Mouse (Mus musculus) stomach, embryonic 14.5 days (tissue): ENCODE results near the gene Cbx4. TPM values are rescaled to one million over a fixed set of nuclear protein-coding genes. Genes with fewer than 3 reads are reported as not detected.

Experiments used
- ATAC-seq: fragments of 200-750 bp; cut with Nextera tagmentation; 2 replicates; pipeline ENCODE4 v1.8.0; 2017; ENCODE audit warnings: low read depth, moderate TSS enrichment; ENCODE audit not compliant: insufficient number of reproducible peaks, insufficient read depth, low FRiP score
- H3K27ac ChIP-seq: fragments of 300-500 bp; sonication (generic); 2 replicates; pipeline ENCODE4 v1.5.1; 2014; ENCODE audit warnings: mild to moderate bottlenecking, low read length, moderate library complexity, mixed read lengths
- H3K27me3 ChIP-seq: fragments of 300-500 bp; sonication (generic); 2 replicates; pipeline ENCODE4 v1.6.1; 2014; ENCODE audit warnings: low read length, control low read depth, mixed read lengths; ENCODE audit not compliant: control insufficient read depth, insufficient read depth
- H3K36me3 ChIP-seq: fragments of 300-500 bp; sonication (generic); 2 replicates; pipeline ENCODE4 v1.6.1; 2014; ENCODE audit warnings: mild to moderate bottlenecking, control low read depth, low read length, moderate library complexity, mixed read lengths; ENCODE audit not compliant: control insufficient read depth, insufficient read depth
- H3K4me1 ChIP-seq: fragments of 300-500 bp; sonication (generic); 2 replicates; pipeline ENCODE4 v1.6.1; 2014; ENCODE audit warnings: low read length, control low read depth, mixed read lengths; ENCODE audit not compliant: control insufficient read depth, insufficient read depth
- H3K4me2 ChIP-seq: fragments of 300-500 bp; sonication (generic); replicated peaks from 2 replicates; pipeline ENCODE4 v1.6.1; 2014; ENCODE audit warnings: low read depth, low read length, control low read depth
- H3K4me3 ChIP-seq: fragments of 300-500 bp; sonication (generic); 2 replicates; pipeline ENCODE4 v1.5.1; 2014; ENCODE audit warnings: low read depth, low read length, control low read depth
- H3K9ac ChIP-seq: fragments of 300-500 bp; sonication (generic); replicated peaks from 2 replicates; pipeline ENCODE4 v1.6.1; 2014; ENCODE audit warnings: low read depth, mild to moderate bottlenecking, control low read depth, low read length, moderate library complexity, mixed read lengths
- H3K9me3 ChIP-seq: fragments of 300-500 bp; sonication (generic); 2 replicates; pipeline ENCODE4 v1.6.1; 2016; ENCODE audit warnings: low read depth, low read length, control low read depth; ENCODE audit not compliant: control insufficient read depth
- WGBS: fragments of 180-500 bp; shearing (Covaris S2); extraction: QIAGEN DNeasy Blood & Tissue Kit; methylation state at CpG from one replicate; pipeline ENCODE4 v1.1.7; 2014; 5-methylcytosine and 5-hydroxymethylcytosine counted together
- polyA plus RNA-seq: library from polyadenylated mRNA; unstranded; fragments of >200 nt; fragmentation: Nextera tagmentation; extraction: Ambion mirVana; gene quantifications from 2 replicates; pipeline ENCODE4 v1.2.1, GENCODE M21; 2014

The Cbx4 gene
- polyA plus RNA-seq, 1 experiment from 2014 or later, result 7.0 TPM

DNA sequence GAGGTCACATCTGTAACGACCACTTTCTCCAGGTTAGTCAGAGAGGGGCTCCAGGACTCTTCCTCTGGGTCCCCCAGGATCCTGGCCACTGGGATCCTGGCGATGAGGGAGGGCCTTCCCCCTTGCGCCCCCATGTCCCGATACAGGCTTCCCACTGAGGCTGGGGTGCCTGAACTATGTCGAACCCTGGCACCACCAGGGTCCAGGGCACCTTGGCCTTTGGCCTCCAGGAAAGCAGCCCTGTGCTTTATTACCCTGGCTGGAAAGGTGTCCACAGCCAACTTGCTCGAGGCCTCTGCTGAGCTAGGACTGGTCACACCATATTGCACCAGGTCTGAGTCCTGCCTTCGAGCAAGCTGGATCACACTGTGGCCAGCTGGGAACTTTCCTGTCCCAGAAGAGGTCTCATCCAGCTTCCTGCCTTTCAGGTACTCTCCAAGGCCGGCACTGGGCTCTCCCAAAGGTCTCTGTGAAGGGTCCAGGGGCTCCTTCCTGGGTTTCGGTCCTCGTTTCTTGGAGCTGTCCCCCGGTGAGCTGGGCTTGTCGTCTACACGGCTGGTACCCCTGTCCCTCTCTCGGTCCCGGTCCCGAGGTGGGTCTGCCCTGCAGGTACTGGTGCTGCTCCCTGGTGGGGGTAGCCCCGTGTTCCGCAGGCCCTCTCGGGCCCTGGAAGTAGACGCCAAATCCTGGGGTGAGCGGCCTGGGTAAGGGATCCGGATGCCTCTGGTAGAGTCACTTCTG is 47.1 kb downstream of the Cbx4 start:
- Histone ChIP-seq H3K4me3 (no peak overlapping the region), H3K27ac (no peak overlapping the region), H3K4me2 (no peak overlapping the region), H3K9me3 (no peaks in the 10 kb centered on the region), H3K27me3 (peaks cover 32% of the 10 kb centered on the region), H3K36me3 (peaks cover 4% of the 10 kb centered on the region; the same call in 1 of the 2 replicates), H3K4me1 (peaks cover 38% of the 10 kb centered on the region), H3K9ac (no peak overlapping the region)
- 58% methylated on average over 22 of the region's 22 CpGs for WGBS
- no peak for ATAC-seq

DNA sequence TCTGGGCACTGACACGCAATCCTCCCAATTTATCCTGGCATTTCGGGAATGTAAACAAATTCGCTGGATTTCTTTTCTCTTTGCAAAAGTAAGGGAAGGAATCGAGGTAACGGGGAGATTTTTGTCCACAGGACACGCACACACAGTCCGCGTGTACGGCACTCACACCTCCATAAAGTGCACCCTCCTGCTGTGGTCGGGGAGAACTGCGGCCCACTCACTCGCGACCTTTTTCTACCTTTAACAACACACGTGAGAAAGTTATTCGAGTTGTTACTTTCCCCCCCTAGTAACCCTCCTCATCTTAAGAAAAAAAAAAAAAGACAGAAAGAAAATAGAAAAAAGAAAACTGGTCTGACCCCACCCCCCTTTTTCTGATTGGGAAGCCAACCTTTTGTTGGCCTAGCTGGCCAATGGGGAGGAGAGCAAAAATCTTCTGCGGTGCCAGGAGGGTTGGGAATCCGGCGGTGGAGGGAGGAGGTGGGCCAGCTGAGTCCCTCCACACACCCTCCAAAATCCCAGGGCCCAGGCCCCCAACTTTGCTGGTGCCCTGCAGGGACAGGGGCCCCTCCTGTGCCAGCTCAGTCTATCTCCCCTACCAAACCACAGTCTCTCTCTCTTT is 48.1 kb downstream of the Cbx4 start:
- peaks cover 25% of the 10 kb centered on the region for H3K27me3 ChIP-seq
- WGBS, result 24% methylated on average over 18 of the region's 18 CpGs
- H3K9me3 ChIP-seq, result no peaks in the 10 kb centered on the region
- H3K36me3 ChIP-seq, result peaks cover 4% of the 10 kb centered on the region; the same call in 1 of the 2 replicates
- H3K4me1 ChIP-seq, result peaks cover 38% of the 10 kb centered on the region
- peak overlapping the region; percentile 42 for H3K4me3 ChIP-seq
- no peak overlapping the region for H3K27ac ChIP-seq
- no peak overlapping the region for H3K9ac ChIP-seq
- H3K4me2 ChIP-seq, result peak overlapping the region; percentile 76
- no peak for ATAC-seq

DNA sequence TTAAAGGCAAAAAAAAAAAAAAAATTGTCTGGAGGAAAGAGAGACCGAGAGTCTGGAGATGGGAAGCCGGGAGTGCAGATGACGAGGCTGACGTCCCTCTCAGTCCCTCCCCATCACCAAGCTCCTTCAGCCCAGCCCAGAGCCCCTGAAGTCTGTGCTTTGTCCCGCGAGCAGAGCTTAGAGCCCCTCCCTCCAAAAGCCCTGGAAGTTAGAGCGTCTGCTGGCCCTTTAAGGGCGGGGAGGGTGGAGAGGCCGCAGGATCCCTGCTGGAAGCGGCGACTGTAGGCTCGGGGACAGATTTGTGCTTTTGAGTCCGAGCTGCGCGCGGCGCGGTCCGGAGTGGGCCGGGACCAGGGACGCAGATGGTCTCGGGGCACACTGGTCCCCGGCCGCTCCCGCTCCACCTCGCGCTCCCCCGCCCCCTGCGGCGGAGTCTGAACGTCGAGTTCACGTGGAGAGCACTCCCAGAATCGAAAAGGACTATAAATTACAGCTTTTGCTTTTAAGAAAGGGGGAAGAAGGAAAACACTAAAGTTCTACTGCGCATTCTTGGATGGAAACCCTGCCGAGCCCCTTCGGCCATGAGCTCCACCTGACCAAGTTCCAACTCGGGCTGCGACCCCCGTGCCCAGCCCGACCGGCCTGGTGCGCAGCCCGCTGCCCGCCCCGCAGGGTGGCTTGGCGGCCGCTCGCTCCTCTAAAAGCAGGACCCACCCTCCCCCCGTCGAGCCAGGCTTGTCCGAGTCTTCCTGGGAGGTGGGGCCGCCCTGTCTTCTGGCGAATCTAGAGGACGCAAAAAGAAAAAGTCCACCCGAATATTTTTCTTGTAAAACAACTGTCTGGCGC is 48.9 kb downstream of the Cbx4 start:
- H3K27ac ChIP-seq, result no peak overlapping the region
- H3K4me3 ChIP-seq, result peak overlapping the region; percentile 42
- peaks cover 24% of the 10 kb centered on the region for H3K27me3 ChIP-seq
- no peak for ATAC-seq
- 3% methylated on average over 57 of the region's 57 CpGs for WGBS
- H3K4me1 ChIP-seq, result peaks cover 36% of the 10 kb centered on the region
- H3K9ac ChIP-seq, result 0 out of 2 replicates have a peak overlapping the region, but pooled peaks have one; percentile 22
- H3K9me3 ChIP-seq, result no peaks in the 10 kb centered on the region
- peak overlapping the region; percentile 76 for H3K4me2 ChIP-seq
- peaks cover 4% of the 10 kb centered on the region; the same call in 1 of the 2 replicates for H3K36me3 ChIP-seq

GRCm38 (mm10) chr11:119036447-119036846 is 49.6 kb downstream of the Cbx4 start:
- no peak overlapping the region for H3K27ac ChIP-seq
- WGBS, result 9% methylated on average over 15 of the region's 15 CpGs
- H3K36me3 ChIP-seq, result peaks cover 4% of the 10 kb centered on the region; the same call in 1 of the 2 replicates
- H3K9me3 ChIP-seq, result no peaks in the 10 kb centered on the region
- peaks cover 17% of the 10 kb centered on the region for H3K27me3 ChIP-seq
- no peak overlapping the region for H3K4me3 ChIP-seq
- no peak overlapping the region; the same call in 1 of the 2 replicates for H3K4me2 ChIP-seq
- H3K9ac ChIP-seq, result no peak overlapping the region
- ATAC-seq, result no peak
- H3K4me1 ChIP-seq, result peaks cover 29% of the 10 kb centered on the region

- no peak overlapping the region for H3K27ac ChIP-seq
- peaks cover 28% of the 10 kb centered on the region for H3K4me1 ChIP-seq
- 5% methylated on average over 21 of the region's 21 CpGs for WGBS
- H3K9me3 ChIP-seq, result no peaks in the 10 kb centered on the region
- H3K36me3 ChIP-seq, result peaks cover 4% of the 10 kb centered on the region; the same call in 1 of the 2 replicates
- no peak overlapping the region for H3K9ac ChIP-seq
- no peak overlapping the region for H3K4me3 ChIP-seq
- ATAC-seq, result no peak
- no peak overlapping the region for H3K4me2 ChIP-seq
- H3K27me3 ChIP-seq, result peaks cover 15% of the 10 kb centered on the region
These were observed 50.3 kb downstream of the Cbx4 start for GRCm38 (mm10) chr11:119035686-119036165.

DNA sequence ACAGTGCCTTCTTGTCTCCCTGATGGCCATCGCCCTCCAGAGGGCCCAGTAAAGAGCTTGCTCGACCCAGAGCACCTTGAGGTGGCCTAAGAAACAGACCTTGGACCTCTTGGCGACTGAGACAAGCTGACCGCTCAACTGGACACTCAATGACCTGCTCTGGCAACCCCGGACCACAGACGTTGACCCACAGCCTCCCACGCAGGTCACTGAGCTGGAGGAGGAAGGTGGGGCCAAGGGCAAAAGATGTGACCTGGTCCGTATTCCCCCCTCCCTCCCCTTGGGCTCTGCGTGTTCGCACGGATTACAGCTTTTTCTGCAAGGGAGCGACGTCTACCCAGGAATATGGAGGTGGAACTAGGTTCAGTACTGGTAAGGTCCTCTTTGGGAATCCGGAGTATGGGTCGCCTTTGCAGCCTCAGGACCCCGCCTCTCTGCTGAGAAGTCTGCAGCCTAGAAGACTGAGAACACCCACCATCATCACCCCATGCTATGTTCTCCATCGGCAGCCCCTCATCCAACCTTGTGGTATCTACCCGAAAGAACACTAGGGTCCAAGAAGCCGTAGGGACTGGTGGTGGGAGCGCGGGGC is 50.8 kb downstream of the Cbx4 start:
- 6% methylated on average over 21 of the region's 21 CpGs for WGBS
- no peaks in the 10 kb centered on the region for H3K9me3 ChIP-seq
- no peak overlapping the region for H3K4me3 ChIP-seq
- H3K4me2 ChIP-seq, result no peak overlapping the region
- H3K27me3 ChIP-seq, result peaks cover 15% of the 10 kb centered on the region
- peaks cover 9% of the 10 kb centered on the region; the same call in 1 of the 2 replicates for H3K36me3 ChIP-seq
- no peak overlapping the region for H3K27ac ChIP-seq
- H3K9ac ChIP-seq, result no peak overlapping the region
- peaks cover 28% of the 10 kb centered on the region for H3K4me1 ChIP-seq
- no peak for ATAC-seq

GRCm38 (mm10) chr11:119034635-119035034 is 51.4 kb downstream of the Cbx4 start:
- Histone ChIP-seq H3K27ac (no peak overlapping the region), H3K36me3 (peaks cover 10% of the 10 kb centered on the region; the same call in 1 of the 2 replicates), H3K4me3 (0 out of 2 replicates have a peak overlapping the region, but pooled peaks have one; percentile 14), H3K9ac (no peak overlapping the region), H3K9me3 (no peaks in the 10 kb centered on the region), H3K27me3 (peaks cover 15% of the 10 kb centered on the region), H3K4me1 (peaks cover 23% of the 10 kb centered on the region), H3K4me2 (peak overlapping the region; percentile 37)
- 3% methylated on average over 19 of the region's 19 CpGs for WGBS
- ATAC-seq, result no peak
